In the genomic region with DNA sequence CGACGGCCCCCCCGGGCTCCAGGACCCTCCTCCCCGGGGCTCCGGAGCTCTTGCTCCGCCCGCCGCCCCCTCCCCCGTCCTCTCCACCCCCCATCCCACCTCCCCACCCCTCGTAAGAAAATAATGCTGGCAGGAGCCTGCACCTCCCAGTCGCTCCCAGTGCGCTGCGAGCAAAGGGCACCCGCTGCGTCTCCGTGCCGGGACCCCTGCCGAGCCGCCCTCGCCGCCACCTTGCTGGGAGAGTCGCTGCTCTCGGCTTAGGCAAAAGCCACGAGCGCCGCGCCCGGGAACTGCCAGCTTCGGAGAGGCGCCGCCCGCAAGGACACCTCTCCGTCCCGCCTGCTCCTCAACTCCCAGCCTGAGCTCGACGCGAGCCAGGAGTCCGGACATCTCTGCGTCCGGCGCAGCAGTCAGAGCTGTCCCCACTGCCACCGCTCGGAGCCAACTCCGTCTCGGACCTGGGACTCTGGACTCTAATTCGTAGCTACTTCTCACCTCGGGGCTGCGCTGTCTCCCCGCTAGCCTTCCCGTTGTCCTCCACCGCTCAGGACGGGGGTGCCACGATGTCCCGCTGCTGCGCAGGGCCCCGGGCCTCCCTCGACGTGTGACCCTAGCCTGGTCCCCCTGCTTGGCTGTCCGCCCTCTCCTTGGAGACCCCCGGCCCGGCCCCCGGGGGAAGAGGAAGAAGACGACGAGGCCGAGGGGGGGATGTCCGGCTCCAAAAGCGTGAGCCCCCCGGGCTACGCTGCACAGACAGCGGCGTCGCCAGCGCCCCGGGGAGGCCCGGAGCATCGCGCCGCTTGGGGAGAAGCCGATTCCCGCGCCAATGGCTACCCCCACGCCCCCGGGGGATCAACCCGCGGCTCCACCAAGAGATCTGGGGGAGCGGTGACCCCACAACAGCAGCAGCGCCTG, we compare ENCODE assay signal across 9 mouse cellular contexts. TPM values are rescaled to one million over a fixed set of nuclear protein-coding genes. Genes with fewer than 3 reads are reported as not detected.
DNase-seq lines count a peak whose midpoint lies in the region; ATAC-seq lines count a peak whose summit lies in the region.
"Had no signal": no experiment of that assay in that cellular context is flagged by ENCODE, and none has a peak within 500 bp of the region (broad histone marks: within the 10 kb centered on the region; RNA-seq: fewer than 3 reads in every experiment).

No protein-coding gene starts in this region.

- H3K4me2 ChIP-seq in embryonic facial prominence, embryonic 12.5 days (replicated peaks) = peak overlapping the region; percentile 98
- H3K4me2 ChIP-seq in heart, embryonic 16.5 days (ENCODE audit: low read depth, low read length) = peak overlapping the region; percentile 93
- H3K4me2 ChIP-seq in liver, embryonic 15.5 days = peak overlapping the region; percentile 70
- H3K4me2 ChIP-seq in neural tube, embryonic 13.5 days = peak overlapping the region; percentile 65

- ATAC-seq in embryonic facial prominence, embryonic 12.5 days (ENCODE audit: insufficient number of reproducible peaks, insufficient read depth, low FRiP score, low TSS enrichment) = peak; percentile 37; the same call in 1 of the 2 replicates
- peak; percentile 58 for ATAC-seq in heart, embryonic 16.5 days (replicated peaks; ENCODE audit: extremely low read depth, insufficient read depth, low FRiP score)
- peak; percentile 28; the same call in 1 of the 2 replicates for ATAC-seq in liver, embryonic 15.5 days (ENCODE audit: insufficient read depth)
- ATAC-seq in neural tube, embryonic 13.5 days (ENCODE audit: low read depth) = peak; percentile 32

- under 1% methylated on average over 79 of the region's 87 CpGs for WGBS in embryonic facial prominence, embryonic 12.5 days
- under 1% methylated on average over 73 of the region's 87 CpGs for WGBS in heart, embryonic 16.5 days
- WGBS in liver, embryonic 15.5 days (ENCODE audit: insufficient replicate concordance) = 2% methylated on average over 87 of the region's 87 CpGs
- 1% methylated on average over 79 of the region's 87 CpGs for WGBS in neural tube, embryonic 13.5 days

- peak overlapping the region; percentile 75 for H3K4me3 ChIP-seq in embryonic facial prominence, embryonic 12.5 days
- peak overlapping the region; percentile 81 for H3K4me3 ChIP-seq in heart, embryonic 16.5 days (ENCODE audit: low read length)
- H3K4me3 ChIP-seq in liver, embryonic 15.5 days (replicated peaks) = peak overlapping the region; percentile 48
- peak overlapping the region; percentile 71 for H3K4me3 ChIP-seq in neural tube, embryonic 13.5 days

- peaks cover 63% of the 10 kb centered on the region for H3K27me3 ChIP-seq in embryonic facial prominence, embryonic 12.5 days
- H3K27me3 ChIP-seq in heart, embryonic 16.5 days (ENCODE audit: control insufficient read depth, insufficient read depth, low read length) = peaks cover 39% of the 10 kb centered on the region
- peaks cover 97% of the 10 kb centered on the region for H3K27me3 ChIP-seq in liver, embryonic 15.5 days
- peaks cover 47% of the 10 kb centered on the region for H3K27me3 ChIP-seq in neural tube, embryonic 13.5 days

- peak overlapping the region; percentile 69; the same call in 1 of the 2 replicates for H3K27ac ChIP-seq in embryonic facial prominence, embryonic 12.5 days
- H3K27ac ChIP-seq in heart, embryonic 16.5 days (ENCODE audit: low read length) = peak overlapping the region; percentile 93
- H3K27ac ChIP-seq in liver, embryonic 15.5 days (replicated peaks) = no peak overlapping the region
- H3K27ac ChIP-seq in neural tube, embryonic 13.5 days (replicated peaks) = peak overlapping the region; percentile 90

- peak; percentile 43 to 45 for DNase-seq in left cerebral cortex, adult 18-20 months (ENCODE audit: low spot score in 2 of 2)
- DNase-seq in left cerebral cortex, adult 11 months (ENCODE audit: low spot score) = no peak
- DNase-seq in kidney, postnatal 10 days = peak; percentile 78
- DNase-seq in thymus, postnatal 4 days = peak; percentile 63

- no peaks in the 10 kb centered on the region for H3K9me3 ChIP-seq in embryonic facial prominence, embryonic 12.5 days
- H3K9me3 ChIP-seq in heart, embryonic 16.5 days (replicated peaks; ENCODE audit: control insufficient read depth, low read length) = no peaks in the 10 kb centered on the region
- H3K9me3 ChIP-seq in liver, embryonic 15.5 days (replicated peaks) = no peaks in the 10 kb centered on the region
- no peaks in the 10 kb centered on the region for H3K9me3 ChIP-seq in neural tube, embryonic 13.5 days

- H3K9ac ChIP-seq in embryonic facial prominence, embryonic 12.5 days = peak overlapping the region; percentile 74
- H3K9ac ChIP-seq in heart, embryonic 16.5 days (ENCODE audit: low read length) = peak overlapping the region; percentile 92
- H3K9ac ChIP-seq in liver, embryonic 15.5 days = no peak overlapping the region
- peak overlapping the region; percentile 86 for H3K9ac ChIP-seq in neural tube, embryonic 13.5 days

- no peaks in the 10 kb centered on the region for H3K36me3 ChIP-seq in embryonic facial prominence, embryonic 12.5 days
- H3K36me3 ChIP-seq in heart, embryonic 16.5 days (ENCODE audit: control insufficient read depth, insufficient read depth) = no peaks in the 10 kb centered on the region
- H3K36me3 ChIP-seq in liver, embryonic 15.5 days (replicated peaks) = no peaks in the 10 kb centered on the region
- H3K36me3 ChIP-seq in neural tube, embryonic 13.5 days = no peaks in the 10 kb centered on the region

- peaks cover 32% of the 10 kb centered on the region for H3K4me1 ChIP-seq in embryonic facial prominence, embryonic 12.5 days
- H3K4me1 ChIP-seq in heart, embryonic 16.5 days (ENCODE audit: control insufficient read depth, insufficient read depth, low read length) = peaks cover 26% of the 10 kb centered on the region
- H3K4me1 ChIP-seq in liver, embryonic 15.5 days (replicated peaks) = peaks cover 8% of the 10 kb centered on the region
- peaks cover 71% of the 10 kb centered on the region for H3K4me1 ChIP-seq in neural tube, embryonic 13.5 days (replicated peaks)

RNA-seq across cellular contexts. Expression of gene Adcy5, which starts 1.0 kb away (rescaled TPM):
- 100 to 1,000 TPM; 122 to 142 TPM for total RNA-seq in left cerebral cortex, adult 18-20 months (2021)
- polyA plus RNA-seq in embryonic facial prominence, embryonic 12.5 days (2016; fragmentation: Nextera tagmentation; extraction: Ambion mirVana) = 2.1 and 2.6 TPM in 2 replicates
- 9.2 and 10.3 TPM in 2 replicates for polyA plus RNA-seq in heart, embryonic 16.5 days (2015; fragmentation: Nextera tagmentation; extraction: Ambion mirVana)
- polyA plus RNA-seq in liver, embryonic 15.5 days (2015; fragmentation: Nextera tagmentation; extraction: Ambion mirVana) = 0.20 and 0.24 TPM in 2 replicates
- 4.0 and 5.3 TPM in 2 replicates for polyA plus RNA-seq in neural tube, embryonic 13.5 days (2015; fragmentation: Nextera tagmentation; extraction: Ambion mirVana)
- total RNA-seq: hematopoietic stem cell, adult 5-6 weeks had no signal
